Mouse (Mus musculus) induced T-regulatory cell, adult 2 months (primary cell): ENCODE data around the gene Cab39l.

ENCODE experiments used
- DNase-seq: peaks from one replicate; pipeline ENCODE4 v3.0.0-alpha.2; 2012; ENCODE audit warnings: low read depth

Cab39l gene

DNA sequence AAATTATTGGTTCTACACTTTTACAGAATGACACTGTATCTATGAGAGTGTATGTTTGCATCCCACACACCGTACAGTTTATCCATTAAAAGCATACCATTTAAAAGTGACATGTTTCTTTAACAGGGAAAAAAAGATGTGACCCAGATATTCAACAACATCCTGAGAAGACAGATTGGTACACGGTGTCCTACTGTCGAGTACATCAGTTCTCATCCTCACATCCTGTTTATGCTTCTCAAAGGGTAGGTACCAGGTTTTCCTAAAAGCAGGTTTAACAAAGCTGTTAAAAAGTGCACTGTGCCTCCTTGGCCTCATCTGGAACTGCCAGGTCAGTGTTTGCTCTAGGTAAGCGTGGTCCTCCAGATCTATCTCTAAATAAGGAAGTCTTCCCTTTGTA is 65.4 kb downstream of the Cab39l start:
- no peak for DNase-seq

DNA sequence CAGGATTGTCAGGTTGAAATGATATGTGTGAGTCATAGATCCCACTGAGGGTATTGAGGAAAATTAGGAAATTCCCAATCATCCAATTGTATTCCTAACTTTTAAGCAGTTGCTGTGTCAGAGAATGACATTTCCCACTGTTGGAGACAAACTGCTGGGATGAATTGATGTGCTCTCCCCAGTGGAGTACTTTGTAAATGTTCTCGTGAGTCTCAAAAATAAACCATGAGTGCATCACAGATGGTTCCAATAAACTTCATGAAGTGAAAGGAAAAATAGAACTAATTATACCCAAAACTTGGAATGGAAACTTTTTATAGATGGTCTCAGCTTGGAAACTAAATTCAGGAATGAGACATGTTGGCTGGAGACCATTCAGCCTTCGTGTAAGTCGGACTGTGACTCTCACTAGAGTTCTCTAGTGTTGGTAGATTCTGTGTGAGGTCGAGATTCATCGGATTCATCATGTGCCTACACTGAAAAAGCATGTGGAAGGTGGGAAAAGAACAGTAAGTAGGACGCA is 73.2 kb downstream of the Cab39l start:
- DNase-seq: no peak

DNA sequence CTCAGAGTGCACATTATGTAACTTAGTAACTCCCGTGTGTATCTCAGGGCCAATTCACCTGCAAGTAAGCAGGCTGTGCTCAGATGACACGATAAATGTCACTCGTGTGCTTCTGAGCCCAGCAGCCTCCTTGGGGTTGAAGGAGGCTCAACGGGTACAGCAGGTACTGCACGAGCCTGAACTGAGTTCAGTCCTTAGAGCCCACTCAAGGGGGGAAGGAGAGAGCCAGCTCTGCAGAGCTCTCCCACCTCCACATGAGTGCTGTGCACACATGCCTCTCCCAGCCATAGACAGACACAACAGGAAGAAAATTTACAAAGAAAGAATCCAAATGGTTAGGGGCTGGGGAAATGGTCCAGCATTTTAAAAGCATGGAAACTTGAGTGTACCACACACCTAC is 85.1 kb downstream of the Cab39l start:
- no peak for DNase-seq

DNA sequence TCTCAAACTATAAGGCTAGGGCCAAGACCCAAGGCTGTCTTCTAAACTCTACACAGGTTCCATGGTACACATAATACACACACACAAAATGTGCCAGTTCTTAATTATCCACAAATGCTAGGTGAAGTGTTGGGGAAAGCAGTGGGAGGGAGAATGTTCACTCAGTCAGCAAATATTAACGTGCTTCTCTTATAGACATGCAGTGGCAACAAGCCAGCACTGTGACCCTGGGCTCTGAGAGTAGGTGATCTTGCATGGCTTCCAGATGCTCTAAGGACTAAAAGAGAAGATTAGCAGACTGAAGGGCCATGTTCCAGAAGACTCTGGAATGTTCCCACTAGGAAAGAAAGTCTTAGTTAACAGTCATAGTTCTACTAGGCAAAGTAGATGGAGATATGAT is 90.0 kb downstream of the Cab39l start:
- no peak for DNase-seq

DNA sequence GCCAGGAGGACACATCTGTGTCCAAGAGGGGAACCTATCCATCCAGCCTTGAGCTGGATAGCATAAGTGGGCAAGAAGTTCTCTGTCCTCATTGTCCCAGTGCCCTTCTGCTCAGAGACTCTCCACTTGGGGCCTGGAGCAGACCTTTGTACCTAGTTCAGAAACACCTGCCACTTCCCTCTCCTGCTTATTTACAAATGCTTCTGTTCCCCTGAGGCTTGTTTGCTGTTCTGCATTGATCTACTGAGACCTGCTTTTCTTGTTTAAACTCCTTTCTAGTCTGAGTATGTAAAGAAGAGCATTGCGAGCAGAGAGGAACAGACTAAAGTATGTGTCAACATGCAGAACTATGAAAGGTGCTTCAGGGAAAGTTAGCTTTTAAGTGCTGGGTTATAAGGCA is 92.2 kb downstream of the Cab39l start:
- no peak for DNase-seq

DNA sequence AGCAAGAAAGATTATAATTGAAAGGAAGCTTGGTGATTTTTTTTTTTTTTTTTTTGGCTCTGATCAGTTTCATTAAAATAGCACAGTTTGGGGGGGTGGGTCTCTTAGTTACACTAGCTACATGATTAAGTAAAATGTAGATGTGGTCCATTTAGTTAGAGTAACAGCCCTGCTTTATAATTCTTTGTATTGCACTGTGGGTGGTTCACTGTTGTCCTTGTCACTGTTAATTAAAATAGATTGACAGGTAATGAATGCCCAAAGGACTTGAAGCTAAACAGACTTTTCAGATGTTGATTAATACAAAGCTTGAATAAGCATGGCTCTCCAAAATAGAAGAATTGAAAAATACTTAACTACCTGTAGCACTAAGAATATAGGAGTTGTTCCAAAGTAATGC is 93.1 kb downstream of the Cab39l start:
- no peak for DNase-seq

DNA sequence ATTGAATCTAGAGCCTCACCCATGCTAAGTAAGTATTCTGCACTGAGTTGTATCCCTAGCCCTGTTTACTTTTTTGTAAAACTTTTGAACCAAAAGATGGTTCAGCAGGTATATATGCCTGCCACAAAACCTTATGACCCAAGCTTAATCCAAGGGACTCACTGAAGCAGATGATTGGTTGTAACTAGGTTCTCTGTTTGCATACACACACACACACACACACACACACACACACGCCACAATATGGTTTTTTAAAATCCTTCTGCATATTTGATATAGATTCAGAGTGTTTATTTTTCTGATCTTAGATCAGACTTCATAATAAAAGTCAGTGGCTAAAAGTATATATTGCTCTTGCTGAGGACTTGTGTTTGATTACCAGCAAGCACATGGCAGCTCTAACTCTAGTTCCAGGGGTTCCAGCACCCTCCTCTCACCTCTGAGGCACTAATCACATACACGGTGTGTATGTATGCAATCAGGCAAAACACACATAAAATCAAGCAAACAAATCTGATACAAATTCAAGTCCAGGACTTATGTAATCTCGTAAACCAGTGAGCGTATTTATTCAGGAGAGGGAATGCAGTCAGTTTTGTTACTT is 97.2 kb downstream of the Cab39l start:
- no peak for DNase-seq

DNA sequence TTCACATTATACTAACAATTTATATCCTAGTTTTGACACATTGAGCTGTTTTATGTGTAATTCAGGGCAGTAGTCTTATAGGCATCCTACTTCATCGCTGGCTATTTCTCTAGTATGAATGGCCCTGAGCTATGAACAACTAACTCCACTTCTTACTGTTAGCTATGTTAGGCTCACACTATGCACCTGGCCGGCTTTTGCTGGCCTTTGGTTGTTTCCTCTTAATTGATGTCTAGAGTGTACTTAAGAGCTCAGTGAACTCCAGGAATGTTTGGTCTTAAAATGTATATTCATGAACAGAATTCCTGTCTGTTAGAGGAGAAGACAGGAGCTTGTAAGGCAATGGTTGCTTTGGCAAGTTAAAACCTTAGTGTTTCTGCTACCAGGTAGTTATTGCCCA is 99.5 kb downstream of the Cab39l start:
- DNase-seq: no peak

DNA sequence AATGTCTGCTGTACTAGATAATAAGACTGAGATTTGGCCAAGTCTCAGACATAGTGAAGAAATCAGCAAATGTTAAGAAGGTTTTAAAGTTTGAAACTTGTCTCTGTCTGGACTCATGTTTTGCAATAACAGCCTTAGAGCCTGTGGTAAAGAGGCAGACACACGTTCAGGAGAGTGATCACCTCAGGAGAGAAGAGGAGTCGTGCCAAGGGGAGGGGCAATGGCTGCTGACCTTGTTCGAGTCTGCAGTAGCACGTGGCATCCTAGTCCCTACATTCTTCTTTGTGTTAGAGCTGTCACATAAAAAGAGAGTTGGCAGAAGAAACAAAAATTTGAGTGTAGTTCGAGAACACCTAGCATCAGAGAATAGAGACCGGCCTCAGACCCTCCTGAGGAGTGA is 100.0 kb downstream of the Cab39l start:
- DNase-seq: no peak

DNA sequence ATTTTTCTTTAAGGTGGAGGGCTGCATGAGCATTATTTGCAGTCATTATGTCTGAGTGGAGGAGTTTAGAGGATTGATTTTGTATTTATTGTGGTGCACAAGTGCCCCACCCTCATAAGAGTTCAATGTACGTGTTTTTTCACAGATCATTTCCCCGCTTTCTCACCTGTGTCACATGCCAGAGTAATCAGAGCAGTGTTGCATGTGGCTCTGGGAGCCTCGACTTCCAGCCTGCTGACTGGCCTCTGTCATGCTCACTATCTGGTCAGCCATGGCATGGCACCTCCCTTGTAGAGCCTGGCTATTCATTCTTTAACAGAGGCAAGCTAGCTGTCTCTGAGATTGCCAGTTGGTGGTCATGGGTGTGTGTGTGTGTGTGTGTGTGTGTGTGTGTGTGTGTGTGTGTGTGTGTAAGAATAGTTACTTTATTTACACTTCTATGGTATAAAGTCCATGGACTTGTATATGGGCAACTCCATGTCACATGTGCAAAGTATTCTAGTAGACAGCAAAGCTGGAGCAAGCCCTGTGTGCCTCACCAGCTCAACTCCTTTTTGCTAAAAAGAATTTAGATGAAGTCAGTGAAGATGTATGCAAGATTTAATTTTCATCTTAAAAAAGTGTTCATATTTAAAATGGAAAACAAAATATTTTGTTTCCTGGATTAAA is 102.5 kb downstream of the Cab39l start:
- DNase-seq: no peak

DNA sequence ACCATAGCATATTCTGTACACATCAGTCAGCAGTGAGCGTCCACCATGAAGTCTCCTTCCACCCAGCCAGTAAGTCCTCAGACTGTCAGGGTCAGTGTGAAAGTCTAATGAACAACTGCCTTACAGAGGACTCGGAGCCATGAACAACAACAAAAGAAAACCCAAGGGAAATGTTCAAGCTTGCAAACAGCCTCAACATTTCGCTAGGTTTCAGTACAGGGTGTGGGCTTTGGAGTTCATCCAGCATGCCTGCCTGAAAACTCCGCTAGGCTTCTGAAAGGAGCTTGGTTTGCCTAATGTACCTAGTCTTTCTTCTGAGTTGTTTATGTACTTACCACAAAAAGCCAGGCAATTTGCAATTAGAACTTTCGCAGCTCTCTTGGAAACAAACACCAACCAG is 103.2 kb downstream of the Cab39l start:
- DNase-seq: no peak

DNA sequence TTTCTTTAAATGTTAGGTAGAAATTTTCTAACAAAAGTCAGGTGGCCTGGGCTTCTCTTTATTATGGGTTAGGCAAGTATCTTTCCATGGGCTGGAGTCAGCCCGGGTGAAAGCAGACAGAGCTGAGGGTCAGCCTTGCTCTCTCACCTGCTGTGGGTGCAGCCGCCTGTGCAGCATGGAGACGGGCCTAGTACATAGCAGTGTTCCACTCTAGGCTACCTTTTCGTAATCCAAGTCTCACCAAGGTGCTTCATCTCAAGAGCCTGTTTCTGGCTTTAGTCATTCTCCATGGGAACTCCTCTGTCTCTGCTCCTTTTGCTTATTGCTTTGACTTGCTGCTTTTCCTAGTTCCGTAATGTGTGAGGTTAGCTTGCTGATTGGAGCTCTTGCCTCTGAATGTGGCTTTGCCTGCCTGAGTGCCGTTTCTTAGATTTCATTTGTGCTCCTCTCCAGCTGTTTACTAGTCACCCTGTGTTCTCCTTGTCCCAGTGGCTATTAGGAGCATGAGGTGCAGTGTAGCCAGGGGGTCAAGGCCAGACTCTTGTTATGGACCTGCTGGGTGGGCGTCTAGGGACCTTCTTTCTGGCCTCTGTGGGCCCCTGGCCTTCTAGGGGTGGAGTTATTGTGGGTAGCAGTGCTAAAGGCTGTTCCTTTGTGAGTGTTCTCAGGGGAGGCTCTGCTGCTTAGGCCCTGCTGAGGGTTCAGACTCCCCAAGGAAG is 105.5 kb downstream of the Cab39l start:
- no peak for DNase-seq

DNA sequence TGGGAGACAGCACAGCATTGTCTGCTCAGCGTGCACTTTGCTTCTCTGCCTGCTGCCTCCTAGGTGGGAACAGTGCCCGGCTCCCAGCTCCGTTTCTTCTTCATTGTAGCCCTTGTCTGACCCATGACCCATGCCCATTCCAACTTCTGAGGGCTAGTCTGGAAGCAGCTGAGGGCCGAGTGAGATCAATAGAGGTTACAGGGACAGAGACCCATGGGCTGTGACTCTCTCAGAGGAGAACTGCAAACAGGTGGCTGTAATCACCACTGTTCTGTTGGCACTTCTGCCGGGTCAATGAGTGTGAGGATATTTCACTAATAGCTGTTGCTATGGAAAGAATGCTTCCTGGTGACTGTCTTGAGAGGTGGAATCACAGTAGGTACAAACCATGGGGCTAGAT is 106.8 kb downstream of the Cab39l start:
- DNase-seq: no peak

DNA sequence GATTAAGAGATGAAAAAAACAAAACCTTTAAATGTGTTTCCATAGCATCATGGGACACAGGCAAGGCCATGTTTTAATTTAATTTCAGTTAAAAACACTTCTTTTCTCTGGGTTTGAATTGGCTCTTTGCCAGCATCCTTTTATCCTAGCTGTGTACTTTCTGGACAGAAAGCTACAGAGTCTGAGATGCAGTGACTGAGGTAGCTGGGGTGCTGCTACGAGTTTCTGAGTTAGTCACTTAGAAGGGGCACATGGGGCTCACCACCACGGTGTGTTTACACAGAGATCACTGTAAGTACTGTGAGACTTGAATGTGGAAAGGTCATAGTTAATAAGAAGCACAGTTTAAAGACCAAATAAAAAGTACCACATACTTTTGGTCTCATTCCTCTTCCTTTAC is 107.8 kb downstream of the Cab39l start:
- DNase-seq: no peak

DNA sequence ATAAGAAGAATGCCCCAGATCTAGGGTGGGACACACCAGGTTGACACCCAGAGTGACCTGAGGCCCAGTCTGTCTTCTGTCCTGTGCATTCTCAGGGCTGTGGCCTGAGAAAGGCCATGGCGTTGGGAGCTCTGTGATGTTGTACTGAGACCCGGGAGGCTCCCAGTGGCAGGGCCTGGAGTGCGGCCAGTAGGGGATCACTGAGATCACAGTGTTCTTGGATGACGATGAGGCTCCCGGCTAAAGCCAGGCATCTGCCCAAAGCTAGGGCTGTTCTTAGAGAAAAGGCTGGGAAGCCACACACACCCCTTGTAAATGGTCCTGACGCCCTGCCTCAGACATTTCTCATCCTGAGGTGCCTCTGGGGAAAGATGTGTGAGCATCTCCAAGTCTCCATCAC is 108.3 kb downstream of the Cab39l start:
- DNase-seq: no peak

DNA sequence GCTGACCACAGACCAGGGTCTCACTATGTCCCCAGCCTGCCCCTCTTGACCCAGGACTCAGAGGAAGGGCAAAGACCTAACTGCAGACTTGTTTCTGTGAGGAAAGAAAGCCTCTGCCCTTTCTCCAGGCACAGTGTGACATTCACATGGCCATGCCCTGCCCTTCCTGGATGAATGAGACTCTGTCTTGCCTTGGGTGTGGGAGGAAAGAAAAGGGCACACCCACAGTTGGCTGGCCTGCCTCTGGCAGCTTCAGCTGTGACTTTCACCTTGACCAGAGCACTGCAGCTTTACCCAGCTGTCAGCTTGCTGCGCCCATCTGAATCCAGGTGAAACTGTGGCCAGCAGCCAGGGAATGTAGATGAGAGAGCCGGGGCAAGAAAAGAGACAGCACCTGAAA is 110.1 kb downstream of the Cab39l start:
- no peak for DNase-seq

DNA sequence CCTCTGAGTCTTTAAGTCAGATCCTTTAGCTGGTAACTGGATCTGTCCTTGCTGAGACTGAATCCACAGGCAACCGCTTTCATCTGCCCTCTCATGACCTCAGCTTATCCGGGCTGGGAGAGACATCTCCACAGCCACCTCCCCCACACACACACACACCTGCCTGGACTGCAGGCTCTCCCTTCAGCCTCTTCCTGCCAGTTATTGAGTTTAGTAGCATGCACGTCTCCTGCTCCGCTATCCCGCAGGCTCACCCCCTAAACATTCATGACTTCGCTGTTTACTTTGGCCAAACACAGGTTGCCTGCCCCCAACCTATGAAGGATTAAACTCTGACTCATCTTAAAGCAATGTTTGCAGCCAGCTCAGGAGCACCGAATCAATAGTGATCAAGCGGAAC is 111.2 kb downstream of the Cab39l start:
- DNase-seq: no peak

DNA sequence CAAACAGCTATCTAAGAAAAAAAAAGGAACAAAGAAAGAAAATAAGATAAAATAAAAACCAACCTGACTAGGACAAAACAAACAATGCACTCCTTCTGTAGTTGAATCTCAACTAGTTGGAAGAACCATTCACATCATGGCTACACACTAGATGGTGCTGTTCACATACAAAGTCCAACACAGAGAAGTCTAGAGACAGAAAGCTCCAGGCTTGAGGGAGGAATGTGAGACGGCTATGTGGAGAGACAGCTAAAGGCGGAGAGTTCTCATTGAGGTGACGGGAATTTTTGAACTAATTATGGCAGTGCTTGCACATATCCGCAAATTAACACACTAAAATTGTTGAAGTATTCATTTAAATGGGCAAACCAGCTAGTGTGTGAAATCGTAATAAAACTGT is 113.3 kb downstream of the Cab39l start:
- peak; percentile 13 for DNase-seq

DNA sequence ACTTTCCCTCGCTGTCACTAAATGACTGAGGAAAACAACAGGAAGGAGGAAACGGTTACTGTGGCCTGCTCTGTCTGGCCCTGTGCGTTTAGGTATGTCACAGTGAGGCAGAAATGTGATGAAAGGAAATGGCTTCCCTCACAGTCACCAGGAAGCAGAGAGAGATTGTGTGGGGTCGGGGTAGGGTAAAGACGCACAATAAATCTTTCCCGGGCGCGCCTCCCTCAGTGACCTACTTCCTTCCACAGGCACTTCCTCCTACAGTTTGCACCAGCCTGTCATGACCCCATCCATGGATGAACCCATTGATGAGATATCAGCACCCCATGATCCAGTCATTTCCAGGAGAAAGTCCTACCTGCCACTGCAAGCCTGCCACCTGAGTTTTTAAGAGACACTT is 114.2 kb downstream of the Cab39l start:
- DNase-seq: peak; percentile 37

DNA sequence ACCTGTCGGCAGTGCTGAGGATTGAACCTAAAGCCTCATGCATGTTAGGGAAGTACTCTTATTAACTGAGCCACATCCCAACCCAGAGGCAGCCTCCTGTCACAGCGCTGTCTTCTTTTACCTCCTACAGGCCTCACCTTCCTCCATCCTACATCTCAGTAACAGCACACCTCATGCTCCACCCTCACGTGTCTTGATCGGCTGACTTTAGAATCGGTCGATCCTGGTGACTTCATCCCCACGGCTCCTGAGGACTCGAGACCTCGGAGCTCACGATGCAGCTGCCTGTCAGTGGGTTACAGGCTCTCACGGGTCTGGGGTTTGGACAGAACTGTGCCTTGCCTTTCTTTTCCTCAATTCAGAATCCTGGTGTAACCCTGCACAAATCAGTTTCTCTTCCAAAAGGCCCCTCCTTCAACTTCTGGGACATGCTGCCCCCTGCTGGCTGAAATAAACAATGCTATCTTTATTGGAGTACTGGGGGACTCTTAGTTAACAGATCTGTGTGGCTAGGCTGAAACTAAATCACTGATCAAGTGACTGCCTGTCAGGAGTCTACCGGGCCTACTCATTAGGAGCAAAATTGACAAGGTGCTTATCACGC is 115.3 kb downstream of the Cab39l start:
- peak; percentile 87 for DNase-seq

DNA sequence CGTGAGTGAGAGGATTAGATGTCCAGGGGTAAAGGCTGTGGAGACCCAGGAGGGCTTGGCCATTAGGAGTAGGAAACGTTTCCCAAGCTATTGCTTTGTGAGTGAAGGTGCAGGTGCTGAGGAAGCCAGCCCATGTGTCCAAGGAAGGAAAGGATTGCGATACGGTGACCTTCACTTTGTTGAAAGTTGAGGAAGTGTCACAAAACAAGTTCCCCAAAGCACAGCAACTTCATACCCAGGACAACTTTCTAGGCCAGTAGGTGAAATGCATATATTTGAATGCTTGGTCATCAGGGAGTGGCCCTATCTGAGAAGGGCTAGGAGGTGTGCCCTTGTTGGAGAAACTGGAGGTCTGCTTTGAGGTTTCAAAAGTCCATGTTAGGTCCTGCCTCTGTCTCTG is 116.3 kb downstream of the Cab39l start:
- no peak for DNase-seq

DNA sequence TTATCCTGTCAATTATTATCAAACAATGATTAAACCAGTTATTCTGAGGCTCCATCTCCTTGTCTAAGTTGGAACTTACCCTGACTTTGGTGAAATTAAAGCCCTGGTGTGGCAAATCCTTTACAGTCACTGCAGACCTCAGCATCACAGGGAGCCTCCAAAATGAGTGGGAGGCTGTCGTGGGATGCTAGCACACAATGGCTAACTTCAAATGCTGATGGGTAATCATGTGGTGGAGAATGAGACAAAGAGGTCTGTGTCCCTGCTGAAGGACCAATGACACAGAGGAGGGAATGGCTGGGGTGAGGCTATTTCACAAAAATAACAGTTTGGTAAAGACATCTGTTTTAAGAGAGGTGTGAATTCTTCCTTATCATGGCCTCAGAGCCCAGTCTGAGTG is 117.1 kb downstream of the Cab39l start:
- no peak for DNase-seq

DNA sequence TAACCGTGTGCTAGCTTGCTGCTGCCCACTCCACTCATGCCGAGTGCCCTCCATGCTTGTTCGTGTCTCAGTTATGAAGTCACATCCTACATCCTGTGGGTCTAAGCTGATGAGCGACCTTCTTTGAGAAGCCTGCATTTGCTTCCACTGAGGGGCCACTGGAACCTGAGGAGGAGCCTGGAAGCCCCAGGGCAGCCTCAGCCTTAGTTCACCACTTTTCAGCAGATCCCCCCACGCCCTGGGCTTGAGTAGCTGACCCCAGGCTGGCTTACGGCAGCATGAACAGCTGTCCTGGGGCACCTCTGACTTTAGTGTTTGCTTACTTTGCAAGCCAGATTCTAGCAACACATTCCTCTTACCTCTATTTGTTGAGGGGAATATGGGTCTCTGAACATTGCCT is 126.0 kb downstream of the Cab39l start:
- DNase-seq: no peak
